Mouse (Mus musculus): ENCODE measurements around the gene Fkbp1a. TPM values are rescaled to one million over a fixed set of nuclear protein-coding genes. Genes with fewer than 3 reads are reported as not detected.

Fkbp1a gene
- total RNA-seq (2015) = 102 and 103 TPM in 2 replicates
- 20.9 and 23.9 TPM in 2 replicates for total RNA-seq (2017)

GRCm38 (mm10) chr2:151542323-151543062 is at the start of gene Fkbp1a:
Gene Fkbp1a, plus strand, starts transcription at chr2:151542483.
- ATAC-seq (ENCODE audit: poor library complexity, severe bottlenecking) = peak; percentile 92

GRCm38 (mm10) chr2:151494035-151494803 is 48.1 kb upstream of the Fkbp1a start, which contains the start of gene Nsfl1c:
Gene Nsfl1c, plus strand, starts transcription at chr2:151494182.
- ATAC-seq (ENCODE audit: poor library complexity, severe bottlenecking) = peak; percentile 99

GRCm38 (mm10) chr2:151498358-151498757 is 43.9 kb upstream of the Fkbp1a start:
- no peak for ATAC-seq (ENCODE audit: poor library complexity, severe bottlenecking)

GRCm38 (mm10) chr2:151500442-151501007 is 41.8 kb upstream of the Fkbp1a start:
- ATAC-seq (ENCODE audit: poor library complexity, severe bottlenecking) = no peak

- ATAC-seq (ENCODE audit: poor library complexity, severe bottlenecking) = no peak
Observed at GRCm38 (mm10) chr2:151504226-151504625, 38.1 kb upstream of the Fkbp1a start.

DNA sequence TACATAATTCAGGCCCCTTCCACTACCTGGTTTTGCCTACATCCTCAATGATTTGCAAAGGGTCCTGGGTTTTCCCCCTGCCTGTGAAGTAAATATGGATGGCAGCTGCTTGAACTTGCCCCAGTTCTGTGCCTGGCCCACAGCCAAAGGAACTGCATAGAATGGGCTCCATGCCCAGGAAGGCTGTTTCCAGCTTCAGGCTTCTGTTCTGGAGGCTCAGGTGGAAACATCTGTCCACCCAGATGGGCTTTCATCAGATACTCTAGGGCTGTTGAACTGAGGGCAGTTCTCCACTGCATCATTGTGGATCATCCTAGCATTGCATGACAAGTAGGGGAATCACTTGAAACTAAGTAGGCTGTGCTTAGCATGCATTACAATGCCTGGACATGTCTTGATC is 30.1 kb upstream of the Fkbp1a start:
- ATAC-seq (ENCODE audit: poor library complexity, severe bottlenecking) = no peak

DNA sequence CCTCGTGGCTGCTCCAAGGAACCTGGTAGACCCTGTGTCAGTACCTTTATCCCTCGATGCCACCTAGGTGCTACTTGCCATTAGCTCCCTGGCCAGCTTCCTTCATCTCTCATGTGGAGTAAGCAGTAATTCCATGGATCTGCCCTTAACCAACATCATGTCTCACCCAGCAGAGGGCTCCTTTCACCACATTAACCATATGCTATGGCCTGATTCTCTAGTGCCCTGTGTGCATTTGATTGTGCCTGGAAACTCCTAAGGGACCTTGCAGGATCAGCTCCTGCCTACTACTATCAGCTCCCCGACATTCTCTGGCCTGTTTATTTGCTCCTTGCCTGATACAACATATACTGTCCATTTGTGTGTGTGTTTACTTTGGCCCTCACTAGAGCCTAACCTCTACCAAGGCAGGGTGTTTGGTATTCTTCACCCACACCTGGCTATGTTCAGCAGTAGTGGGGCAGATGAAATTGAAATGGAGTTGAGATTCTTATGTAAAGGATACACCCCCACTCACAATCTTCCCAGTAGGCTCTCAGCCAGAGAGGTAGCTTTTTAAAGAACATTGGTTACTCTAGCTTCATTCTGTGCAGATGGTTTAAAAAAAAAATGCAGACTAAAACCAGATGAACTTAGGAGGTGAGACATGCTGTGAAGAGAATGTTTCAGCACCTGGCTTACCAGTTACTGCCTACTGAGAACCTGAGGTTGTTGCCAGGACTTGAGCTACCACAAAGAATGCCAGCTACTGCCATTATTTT is 28.6 kb upstream of the Fkbp1a start:
- no peak for ATAC-seq (ENCODE audit: poor library complexity, severe bottlenecking)

DNA sequence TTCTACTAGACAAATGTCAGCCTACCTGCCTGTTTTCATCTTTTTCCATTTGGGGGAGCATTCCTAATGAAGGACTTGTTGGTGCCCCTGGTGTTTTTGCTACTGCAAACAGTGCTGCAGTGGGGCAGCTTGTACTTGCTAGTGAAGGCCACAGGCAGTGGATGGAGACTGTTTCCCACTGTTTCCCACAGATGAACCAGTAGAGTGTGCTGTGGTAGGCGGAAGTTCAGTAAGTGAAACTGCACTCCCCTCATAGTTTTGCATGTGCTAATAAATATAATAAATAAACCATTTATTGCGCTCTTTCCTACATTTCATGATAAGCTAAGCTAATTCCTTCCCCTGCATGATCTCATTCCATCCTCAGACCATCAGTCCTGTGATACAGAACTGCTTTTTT is 23.3 kb upstream of the Fkbp1a start:
- no peak for ATAC-seq (ENCODE audit: poor library complexity, severe bottlenecking)

DNA sequence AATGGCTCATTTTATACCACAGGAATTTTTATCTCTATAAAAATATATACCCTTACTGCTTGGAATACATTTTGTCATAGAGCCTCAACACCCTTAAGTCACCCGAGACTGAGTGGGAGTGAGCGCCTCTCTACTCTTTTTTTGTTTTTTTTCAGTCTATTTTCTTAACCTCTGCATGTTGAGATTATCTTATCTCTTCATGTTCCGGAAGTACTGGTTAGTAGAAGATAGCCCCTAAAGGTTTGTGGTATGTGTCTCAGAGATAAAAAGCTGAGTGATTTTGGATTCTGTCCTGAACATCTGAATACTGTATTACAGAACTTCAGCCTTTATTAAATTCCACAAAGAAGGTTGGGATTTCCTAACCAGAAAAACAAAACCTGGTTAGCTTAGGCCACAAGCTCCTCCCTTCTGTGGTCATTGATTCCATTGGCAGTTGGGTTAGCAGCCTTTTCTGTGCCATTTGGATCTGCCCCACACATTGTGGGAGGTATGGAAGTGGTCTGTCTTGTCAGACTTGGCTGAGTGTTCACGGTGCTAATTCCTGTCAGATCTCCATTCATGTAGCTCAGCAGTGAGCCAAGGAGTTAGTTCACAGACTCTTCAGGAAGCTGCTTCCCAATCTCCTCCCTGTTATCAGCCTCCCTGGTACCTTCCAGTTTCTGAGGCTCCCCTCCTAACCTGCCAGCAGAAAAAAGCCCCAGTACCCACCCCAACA is 17.8 kb upstream of the Fkbp1a start:
- no peak for ATAC-seq (ENCODE audit: poor library complexity, severe bottlenecking)

DNA sequence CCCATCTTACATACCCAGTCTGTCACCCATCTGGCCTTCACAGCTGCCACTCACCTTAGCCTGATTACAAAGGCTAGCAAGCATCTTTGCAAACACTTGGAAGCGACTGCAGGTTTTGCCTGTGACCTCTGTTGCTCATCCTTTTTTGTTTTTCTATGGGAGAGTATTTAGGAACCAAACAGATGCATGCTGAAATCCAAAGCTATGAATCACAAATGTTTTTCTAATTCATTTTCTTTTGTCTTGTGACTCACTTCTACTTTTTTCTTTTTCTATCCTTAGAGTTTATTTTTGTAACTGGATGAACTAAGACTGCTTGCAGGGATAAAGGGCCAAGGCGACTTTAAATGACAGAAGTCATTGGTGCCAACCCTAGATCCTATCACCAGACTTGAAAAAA is 16.8 kb upstream of the Fkbp1a start:
- no peak for ATAC-seq (ENCODE audit: poor library complexity, severe bottlenecking)

GRCm38 (mm10) chr2:151528066-151528465 is 14.2 kb upstream of the Fkbp1a start:
- no peak for ATAC-seq (ENCODE audit: poor library complexity, severe bottlenecking)

GRCm38 (mm10) chr2:151529169-151529568 is 13.1 kb upstream of the Fkbp1a start:
- ATAC-seq (ENCODE audit: poor library complexity, severe bottlenecking) = no peak

DNA sequence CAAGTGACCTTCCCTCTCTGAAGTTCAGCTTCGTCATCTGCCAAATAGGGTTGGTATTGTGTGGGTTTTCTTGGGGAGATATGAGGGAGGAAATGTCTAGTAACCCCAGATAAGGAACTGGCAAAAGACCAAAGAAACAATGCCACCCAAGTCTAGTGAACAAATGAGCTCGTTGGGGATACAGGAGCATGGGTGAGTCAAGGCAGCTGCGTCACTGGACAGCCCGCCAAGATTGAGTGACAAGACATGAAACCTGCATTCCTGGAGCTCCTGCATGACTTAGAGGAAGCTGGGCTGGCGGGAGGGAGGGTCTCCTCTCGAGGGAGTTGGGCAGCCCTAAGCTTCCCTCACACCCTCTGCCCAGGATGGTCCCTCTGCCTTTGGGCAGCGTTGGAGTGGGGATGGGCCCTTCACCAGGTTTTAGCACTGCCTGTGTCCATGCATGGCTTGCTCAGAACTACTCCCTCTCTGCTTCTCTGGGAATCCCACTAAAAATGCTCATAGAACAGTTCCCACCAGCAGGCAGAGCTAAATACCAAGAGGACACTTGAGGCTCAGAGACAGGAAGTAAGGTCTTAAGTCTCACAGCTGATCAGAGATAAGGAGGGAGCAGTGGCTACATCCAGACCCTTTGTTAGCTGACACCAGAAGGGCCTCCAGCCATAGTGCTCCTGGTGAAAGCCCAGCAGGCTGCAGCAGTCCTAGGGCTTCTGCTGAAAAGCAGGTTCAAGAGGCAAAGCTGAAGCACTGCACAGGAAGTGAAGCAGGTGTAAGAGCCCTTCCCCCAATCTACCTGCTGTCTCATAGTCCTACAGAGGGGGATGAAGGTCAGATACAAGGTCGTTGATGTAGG is 11.7 kb upstream of the Fkbp1a start:
- ATAC-seq (ENCODE audit: poor library complexity, severe bottlenecking) = peak; percentile 36

DNA sequence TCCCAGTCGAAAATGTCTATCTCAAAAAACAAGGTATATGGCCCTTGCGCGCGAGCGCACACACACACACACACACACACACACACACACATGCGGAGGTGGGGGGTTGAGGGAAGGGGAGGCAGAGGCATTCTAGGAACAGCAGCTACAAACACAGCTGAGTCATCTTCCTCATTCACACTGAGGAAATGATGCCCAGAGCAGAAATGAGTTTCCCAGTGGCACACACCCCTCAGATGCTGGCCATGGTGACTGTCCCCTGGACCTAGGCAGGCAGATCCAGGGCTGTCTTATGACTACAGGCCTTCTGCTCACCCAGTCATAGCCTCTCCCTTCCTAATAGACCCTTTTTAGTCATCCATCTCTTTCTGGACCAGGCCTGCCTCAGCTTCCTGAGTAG is 8.7 kb upstream of the Fkbp1a start:
- peak; percentile 75 for ATAC-seq (ENCODE audit: poor library complexity, severe bottlenecking)

DNA sequence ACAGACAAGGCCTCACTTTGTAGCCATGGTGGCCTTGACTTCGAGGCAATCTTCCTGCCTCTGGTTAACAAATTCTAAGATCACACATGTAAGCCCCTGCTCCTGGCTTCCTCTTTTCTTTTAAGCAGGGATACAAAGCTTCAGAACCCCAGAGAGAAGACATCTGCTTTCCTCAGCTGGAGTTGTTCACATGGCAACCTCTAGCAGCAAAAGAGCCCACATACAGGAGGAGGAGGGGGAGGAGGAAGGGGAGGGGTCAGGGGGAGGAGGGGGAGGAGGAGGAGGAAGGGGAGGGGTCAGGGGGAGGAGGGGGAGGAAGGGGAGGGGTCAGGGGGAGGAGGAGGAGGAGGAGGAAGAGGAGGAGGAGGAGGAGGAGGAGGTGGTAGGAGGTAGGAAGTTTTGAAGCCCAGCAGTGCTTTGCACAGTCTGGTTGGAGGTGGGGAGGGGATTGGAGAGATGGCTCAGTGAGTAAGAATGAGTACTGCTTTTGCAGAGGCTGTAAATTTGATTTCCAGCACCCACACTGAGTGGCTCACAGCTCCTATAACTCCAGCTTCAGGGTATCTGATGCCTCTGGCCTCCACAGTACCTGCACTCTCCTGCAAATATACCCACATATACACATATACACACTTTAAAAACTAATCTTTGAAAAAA is 6.2 kb upstream of the Fkbp1a start:
- peak; percentile 26 for ATAC-seq (ENCODE audit: poor library complexity, severe bottlenecking)

- peak; percentile 59 for ATAC-seq (ENCODE audit: poor library complexity, severe bottlenecking)
Observed at GRCm38 (mm10) chr2:151536618-151536974, 5.7 kb upstream of the Fkbp1a start.

DNA sequence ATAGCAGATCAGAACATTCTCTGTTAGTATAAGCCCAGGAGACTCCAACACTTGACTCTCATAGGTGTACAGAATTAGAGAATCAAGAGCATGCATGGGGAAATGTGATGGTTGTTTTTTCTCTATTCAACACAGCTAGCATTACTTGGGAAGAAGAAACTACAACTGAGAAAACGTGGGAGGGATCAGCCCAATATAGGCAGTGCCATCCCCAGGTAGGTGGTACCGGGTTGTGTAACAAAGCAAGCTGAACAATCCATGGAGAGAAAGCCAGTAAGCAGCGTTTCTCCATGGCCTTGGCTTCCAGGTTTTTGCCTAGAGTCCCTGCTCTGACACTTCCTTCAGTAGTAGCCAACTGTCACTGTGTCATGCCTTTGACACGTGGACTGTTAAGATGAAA is 3.6 kb upstream of the Fkbp1a start:
- no peak for ATAC-seq (ENCODE audit: poor library complexity, severe bottlenecking)

- no peak for ATAC-seq (ENCODE audit: poor library complexity, severe bottlenecking)
Observed at GRCm38 (mm10) chr2:151543063-151543895, 996 bp downstream of the Fkbp1a start.

All from megakaryocyte, adult 5-6 weeks (primary cell).